Mouse (Mus musculus): ENCODE measurements around the gene Mapkap1.

The Mapkap1 gene

DNA sequence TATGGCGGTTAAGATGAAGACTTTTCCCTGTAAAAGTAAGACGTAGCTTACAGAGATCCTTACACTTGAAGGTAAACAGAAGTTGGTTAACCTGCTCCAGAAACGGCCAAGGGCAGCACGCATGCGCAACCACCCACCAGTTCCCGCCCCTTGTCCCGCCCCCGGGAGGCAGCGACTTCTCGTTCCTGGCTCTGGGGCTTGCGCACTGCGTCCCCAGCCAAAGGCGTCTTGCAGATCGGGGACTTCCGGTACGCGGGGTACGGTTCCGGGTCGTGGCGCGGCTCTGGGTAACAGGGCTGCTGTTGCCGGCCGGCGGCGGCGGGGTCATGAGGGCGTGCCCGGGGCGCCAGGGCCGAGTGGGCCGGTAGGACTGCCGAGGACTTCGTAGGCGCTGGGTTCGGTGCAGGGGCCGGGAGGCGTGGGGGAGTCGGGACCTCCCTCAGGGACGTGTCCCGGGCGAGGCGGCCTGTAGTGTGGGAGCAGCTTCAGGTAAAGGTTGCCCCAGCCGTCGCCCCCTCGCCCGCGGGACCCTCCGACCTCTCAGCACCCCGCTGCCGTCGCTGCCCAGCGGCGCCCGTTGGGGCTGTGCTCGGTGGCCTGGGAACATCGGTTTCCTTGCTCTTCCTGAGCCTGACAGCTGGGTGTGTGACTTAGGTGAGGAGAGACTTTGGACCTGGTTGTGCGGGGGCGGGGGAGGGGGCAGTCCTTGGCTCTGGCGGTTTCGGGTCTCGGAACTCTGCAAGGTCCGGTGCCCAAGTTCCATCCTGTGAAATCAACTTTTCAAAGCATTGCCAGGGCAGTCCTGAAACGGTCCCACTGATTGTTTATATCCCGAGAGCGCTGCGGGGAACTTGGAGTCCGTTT, at the start of gene Mapkap1:
Mapkap1 (plus strand) TSS at position 171 of the 864 bp plus-strand sequence.
- in situ Hi-C loops (cut with MboI, MseI), result loop anchor here in 1 of 2 experiments (25.0 kb wide), 1 partner anchor 480 kb away; no protein-coding TSS in a partner anchor

DNA sequence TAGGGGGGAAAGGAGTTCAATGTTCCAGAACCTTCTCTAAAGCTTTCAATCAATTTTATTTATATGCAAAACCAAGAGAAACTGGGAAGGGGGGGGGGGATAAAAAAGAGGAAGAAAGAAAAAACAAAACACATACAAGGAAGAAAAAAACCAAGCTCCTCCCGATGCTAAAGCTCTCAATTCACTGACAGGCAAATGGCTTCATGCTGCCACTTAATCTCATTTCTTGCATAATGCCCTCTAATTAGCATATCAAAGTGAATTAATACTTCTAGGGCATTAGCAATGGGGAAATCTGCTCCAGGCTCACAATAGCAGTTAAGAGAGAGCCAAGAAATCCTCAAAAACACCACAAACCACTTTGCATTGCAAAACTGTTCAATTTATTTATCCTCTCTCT, 42.9 kb upstream of the Mapkap1 start:
- in situ Hi-C loops (cut with MboI, MseI), result no loop called here

DNA sequence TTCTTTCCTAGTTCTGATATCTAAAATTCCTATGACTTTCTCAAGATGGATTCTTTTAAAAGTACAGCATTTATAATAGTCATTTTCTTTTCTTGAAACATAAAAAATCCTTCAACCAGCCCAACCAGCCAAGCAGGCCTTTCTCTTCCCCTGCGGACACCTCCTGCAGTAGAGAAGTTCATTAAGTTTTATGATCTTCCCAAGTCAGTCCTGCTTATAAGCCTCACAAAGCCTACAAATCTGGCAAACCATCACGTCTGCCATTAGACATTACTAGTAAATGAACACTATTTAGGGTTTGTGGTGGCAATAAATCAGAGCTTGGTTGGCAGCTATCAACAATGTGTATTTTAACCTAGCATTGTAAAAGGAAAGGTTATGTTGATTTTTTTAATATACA, 39.5 kb upstream of the Mapkap1 start:
- in situ Hi-C loops (cut with MboI, MseI), result no loop called here

DNA sequence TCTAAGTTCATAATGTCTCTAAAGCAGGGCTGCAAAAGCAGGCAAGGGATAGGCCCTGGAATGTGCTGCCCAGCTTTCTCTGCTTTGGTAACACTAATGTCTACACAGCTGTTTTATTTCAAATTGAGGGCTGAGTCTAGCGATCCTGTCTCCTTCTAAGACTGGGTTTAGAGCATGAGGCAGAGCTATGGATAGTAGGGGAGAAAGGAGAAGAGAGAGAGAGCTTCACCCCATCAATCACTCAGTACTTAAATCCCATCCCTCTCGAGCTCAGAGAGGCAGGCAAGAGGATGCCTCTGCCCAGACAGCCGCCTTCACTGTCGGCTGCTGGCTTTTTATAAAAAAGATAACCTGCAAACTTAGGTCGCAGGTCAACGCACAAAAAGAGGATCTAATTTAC, 38.2 kb upstream of the Mapkap1 start:
- in situ Hi-C loops (cut with MboI, MseI), result no loop called here

DNA sequence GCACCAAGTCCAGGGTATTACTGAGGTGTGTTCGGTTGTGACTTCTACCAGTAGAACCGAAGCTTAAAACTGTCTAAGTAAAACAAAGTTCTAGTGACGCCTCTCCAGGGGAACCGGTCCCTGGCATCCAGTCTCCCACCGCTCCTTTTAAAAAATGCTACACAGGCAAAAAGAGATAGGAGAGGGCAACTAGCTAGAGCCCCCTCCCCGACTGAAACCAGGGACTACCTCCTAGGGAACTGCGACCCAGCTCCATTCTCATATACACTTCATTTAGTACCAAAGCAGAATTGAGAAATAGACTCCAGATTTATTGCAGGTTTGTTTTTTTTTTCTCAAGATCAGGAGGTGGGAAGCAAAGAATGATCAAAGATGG, 36.2 kb upstream of the Mapkap1 start:
- in situ Hi-C loops (cut with MboI, MseI), result no loop called here

DNA sequence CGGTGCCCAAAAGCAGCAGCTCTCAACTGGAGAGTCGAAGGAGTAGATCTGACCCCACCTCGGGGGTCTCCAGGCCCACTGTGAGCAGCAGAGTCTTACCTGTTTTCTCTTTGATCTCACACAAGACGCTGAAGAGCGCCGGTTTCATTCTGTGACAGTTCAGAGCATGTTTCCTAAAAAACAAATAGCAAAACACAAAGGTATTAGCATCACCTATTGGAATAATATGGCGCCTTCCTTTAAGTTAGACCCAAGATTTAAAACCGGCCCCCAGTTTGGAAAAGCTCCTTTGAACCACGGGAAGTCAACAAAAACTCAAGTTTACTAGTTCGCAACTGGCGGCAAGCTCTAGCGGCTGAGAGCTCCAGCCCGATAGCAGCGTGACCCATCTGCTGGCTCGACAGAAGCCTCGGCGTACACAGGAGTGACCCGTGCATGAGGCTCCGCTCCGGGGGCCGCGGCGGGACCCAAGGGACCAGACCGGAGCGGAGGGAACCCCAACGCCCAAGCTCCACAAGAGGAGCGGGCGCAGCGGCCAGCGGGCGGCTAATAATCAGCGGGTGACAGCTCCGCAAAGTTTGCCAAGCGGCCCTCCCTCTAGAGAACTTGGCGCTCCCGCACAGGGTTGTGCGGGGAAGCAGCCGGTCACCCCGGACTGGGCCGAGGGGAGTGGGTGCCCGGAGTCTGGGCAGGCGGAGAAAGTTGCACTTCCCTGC, 35.7 kb upstream of the Mapkap1 start:
- in situ Hi-C loops (cut with MboI, MseI), result no loop called here

DNA sequence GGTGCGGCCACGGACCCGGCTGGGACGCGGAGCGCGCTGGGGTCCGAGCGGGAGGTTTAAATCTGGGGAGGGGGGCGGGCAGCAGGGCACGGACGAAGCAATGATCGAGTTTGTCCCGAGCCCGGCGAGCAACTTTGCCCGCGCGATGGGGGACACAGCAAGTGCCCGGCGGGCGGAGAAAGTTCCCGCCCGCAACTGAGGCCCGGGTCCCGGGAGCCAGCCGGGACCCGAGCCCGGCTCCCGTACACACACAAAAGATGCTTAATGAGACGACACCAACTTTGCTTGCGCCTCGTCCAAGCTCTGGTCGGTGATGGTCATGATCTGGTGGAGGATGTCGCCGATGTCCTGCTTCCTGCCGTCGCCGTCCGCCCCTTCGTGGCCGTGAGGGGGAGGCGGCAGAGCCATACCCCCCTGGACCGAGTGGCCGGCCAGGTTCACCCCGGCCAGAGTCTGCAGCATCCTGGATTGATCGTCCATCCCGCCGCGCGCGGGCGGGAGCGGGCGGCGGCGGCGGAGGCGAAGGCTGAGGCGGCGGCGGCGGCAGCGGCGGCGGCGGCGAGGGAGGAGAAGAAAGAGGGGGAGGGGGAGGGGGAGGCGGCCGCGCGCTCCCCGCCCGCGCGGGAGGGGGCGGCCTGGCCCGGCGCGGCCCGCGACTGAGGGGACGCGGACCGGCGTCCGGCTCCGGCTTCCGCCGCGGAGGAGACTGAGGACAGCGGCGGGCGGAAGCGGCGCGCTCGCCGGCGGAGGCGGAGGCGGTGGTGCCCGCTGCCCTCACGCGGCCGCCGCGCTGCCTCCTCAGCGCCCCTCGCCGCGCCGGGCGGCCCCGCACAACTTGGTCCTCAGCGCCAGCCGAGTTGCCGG, 34.9 kb upstream of the Mapkap1 start:
- in situ Hi-C loops (cut with MboI, MseI), result no loop called here

DNA sequence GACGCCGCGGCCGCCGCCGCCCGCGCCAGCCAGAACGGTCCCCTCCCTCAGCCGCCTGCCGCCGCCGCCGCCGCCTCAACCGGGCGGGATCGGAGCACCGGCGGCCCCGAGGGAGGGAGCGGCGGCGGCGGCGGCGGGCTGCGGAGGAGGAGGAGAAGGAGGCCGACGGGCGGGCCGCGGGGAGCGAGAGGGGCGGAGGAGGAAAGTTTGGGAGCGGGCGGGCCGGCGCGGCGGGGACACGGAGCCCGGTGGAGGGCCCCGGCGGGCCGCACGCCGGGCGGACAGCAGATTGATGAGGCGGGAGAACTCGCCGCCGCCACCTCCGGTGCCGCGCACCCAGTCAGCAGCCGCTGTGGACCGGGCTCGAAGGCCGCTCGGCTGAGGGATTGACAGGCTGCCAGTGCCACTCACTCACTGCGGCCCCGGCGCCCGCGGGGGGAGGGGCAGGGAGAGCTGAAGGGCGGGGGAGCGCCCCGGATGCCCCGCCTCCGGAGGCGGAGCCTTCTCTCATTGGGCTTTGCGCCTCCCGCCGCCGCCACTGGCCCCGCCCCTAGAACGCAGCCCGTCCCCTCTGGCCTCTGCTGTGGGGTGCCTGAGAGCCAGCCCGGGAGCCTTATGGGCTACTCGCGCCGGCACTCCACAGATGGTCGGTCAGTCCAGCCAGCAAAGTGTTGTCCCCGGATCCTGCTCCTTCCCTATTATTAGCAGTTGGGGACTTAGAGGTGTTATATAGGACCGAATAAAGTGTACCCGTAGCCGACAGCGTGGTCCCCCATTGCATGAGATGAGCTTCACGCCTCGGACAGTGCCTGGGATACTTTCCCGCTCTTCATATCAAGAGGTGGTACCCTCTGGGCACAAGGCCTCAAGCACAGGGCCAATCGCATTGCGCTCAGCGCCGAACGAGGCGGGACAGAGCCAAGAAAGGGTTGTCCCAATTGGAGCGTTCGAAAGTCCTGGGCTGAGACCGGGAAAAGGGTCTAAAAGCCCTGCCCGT, 34.0 kb upstream of the Mapkap1 start, which contains the start of gene Pbx3:
Pbx3 (minus strand) TSS at position 838 of the 997 bp plus-strand sequence.
- in situ Hi-C loops (cut with MboI, MseI), result no loop called here

DNA sequence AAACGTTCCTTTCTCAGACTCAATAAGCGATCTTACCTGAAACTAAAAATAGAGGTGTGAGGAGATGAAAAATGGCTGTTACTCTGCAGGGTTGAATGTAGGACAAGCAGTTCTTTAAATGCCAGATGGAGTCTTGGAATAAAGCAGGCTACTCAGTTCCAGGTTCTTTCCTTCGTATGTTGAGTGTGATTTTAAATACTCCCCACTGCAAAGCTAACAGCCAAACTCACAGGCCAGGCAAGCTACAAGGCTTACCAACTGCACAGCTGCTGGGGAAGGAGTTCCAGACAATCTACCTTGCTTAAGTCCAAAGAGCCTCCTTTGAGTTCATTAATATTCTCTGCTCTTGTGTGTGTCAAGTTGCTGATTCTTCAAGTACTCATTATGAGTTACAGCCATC, 32.7 kb upstream of the Mapkap1 start:
- in situ Hi-C loops (cut with MboI, MseI), result no loop called here

DNA sequence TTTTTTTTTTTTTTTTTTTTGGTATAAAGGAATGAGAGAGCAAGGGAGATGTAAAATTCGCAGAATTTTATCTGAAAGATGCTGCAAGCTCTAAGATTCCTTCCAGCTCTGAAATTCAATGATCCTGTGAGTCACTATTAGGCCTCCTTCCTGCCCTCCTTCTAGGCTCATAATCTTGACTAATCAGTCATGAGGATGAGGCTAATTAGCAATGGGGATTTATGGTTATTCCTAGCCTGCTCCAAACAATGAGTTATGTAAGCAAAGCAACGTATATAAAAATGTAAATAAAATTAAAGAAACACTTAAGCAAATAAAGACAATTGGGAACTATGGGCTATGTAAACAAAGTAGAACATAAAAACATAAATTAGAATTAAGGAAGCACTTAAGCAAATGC, 32.2 kb upstream of the Mapkap1 start:
- in situ Hi-C loops (cut with MboI, MseI), result no loop called here

DNA sequence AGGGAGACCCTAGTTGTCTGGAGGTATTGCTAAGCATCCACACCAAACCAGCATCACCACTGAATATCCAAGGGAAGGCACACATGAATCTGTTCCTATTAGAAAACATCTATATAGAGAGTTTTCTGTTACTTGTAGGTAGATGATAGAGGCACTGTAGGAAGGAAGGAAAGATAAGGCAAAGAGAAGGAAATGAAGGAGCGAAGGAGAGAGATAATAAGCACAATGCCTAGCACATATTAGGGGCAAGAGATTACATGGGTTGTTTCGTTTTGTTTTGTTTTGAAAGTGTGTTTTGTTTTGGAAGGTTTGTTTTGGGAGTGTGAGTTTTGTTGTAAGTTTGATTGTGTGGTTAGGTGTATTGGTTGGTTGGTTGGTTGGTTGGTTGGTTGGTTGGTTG, 27.6 kb upstream of the Mapkap1 start:
- in situ Hi-C loops (cut with MboI, MseI), result no loop called here

DNA sequence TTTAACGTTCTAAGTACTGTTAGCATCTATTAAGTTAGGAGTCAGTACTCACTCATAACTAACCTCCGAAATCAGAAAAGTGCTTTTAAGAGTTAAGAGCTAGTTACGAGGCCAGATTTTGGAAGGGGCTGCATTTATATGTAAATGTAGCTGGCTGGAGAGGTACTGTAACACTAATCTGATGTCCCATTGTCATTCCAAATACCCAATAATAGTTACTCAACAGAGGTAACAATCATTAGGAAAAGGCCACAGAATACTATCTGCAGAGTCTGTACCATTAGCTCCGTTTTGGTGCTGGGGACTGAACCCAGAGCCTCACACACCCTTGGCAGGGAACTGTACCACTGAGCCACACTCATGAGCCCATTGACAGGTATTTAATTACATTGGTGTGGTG, 7.0 kb upstream of the Mapkap1 start:
- in situ Hi-C loops (cut with MboI, MseI), result no loop called here

DNA sequence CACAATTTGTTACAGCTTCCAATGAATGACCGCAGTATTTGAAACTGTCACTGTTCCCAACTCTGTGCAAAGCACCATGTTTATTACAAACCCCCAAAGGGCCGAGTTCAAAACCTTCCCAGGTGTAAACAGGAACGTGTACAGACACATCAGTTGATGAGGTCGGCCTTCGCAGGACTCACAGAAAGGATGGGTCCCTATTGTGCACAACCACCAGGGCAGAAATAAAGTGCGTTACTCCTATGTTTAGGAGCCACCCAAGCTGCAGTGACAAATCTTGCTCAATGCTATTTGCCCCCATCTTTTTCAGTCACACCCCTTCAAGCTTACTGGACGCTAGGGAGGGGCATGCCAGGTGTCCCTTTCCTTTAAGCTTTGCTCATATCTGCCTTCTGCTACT, 1.0 kb downstream of the Mapkap1 start:
- in situ Hi-C loops (cut with MboI, MseI), result loop anchor here in 1 of 2 experiments (25.0 kb wide), 1 partner anchor 480 kb away; no protein-coding TSS in a partner anchor

DNA sequence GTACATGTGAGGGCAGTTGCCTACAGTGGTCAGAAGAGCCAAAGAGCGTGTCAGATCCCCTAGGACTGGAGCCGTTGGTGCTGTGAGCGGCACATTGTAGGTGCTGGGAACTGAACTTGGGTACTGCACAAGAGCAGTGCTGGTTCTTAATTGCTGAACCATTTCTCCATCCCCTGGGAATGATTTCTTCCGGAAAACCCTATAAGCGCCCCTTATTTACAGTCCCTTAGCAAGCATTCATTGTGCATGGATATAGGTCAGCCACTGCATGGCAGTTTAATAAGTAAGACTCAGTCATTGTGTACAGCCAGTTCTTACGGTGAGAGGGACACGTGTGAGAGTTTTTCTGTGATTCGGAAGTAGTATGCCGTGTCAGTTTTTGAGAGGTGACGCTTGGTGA, 1.8 kb downstream of the Mapkap1 start:
- in situ Hi-C loops (cut with MboI, MseI), result loop anchor here in 1 of 2 experiments (25.0 kb wide), 1 partner anchor 479 kb away; no protein-coding TSS in a partner anchor

DNA sequence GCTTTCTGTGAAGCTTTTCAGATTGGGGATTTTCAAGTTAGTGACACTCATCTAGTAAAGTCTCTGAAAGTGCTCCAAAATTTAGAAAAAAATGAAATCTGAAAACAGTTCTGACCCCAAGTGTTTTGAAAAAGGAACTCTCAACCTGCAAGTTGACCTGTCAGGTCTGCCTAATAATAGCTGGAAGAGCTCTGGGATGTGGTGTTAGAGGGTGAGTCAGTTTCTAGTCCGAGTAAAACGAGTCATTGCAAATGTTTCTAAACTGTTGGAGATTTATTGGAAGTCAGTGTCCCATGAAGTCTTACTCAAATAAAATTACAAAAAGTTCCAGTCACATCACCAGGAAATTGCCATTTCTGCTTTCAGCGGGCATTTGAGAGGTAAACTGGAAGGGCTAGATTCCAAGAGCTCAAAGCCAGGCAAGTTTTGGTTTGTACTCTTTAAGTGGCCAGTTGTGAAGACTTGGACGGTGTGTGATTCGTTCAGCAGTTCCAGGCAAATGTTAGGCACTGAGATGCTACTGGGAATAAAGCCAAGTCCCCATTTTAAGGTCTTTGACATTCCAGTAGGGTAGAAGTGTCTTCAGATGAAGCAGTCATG, 3.3 kb downstream of the Mapkap1 start:
- in situ Hi-C loops (cut with MboI, MseI), result loop anchor here in 1 of 2 experiments (25.0 kb wide), 1 partner anchor 477 kb away; no protein-coding TSS in a partner anchor

DNA sequence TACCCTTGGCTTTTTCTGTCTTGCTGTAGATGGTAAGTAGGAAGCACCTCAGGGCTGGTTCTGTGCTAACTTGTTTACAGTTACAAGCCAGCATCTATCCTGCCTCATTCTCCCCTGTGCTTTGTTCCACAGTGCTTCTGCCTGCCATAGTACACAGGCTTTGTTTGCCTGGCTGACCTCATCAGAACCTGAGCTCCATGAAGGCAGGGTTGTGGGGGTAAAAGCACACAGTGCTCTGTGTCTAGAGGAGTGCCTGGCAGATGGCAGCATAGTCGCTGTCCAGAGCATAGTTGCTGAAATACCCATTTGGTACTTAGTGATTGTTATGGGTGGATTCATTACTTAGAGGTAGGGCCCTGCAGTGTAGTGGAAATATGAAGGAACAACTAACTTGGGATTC, 13.7 kb downstream of the Mapkap1 start:
- in situ Hi-C loops (cut with MboI, MseI), result loop anchor here in 1 of 2 experiments (25.0 kb wide), 1 partner anchor 467 kb away; no protein-coding TSS in a partner anchor

DNA sequence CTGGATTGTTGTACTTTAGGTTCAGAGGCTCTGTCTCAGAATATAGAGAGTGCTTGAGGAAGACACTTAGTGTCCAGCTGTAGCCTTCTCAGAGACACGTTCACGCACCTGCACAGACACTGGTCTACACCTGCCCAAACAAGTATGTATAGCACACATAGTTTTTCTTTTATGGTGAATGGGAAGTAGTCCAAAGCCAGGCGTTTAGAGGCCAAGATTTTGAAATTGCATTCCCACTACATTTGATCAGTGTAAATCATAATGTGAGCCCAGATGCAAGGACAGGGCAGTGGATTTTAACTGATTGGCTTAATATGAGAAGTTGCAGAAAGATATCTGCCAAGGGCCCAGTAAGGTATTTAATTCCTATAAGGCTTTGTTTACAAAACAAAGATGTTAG, 17.6 kb downstream of the Mapkap1 start:
- in situ Hi-C loops (cut with MboI, MseI), result loop anchor here in 1 of 2 experiments (25.0 kb wide), 1 partner anchor 463 kb away; no protein-coding TSS in a partner anchor

DNA sequence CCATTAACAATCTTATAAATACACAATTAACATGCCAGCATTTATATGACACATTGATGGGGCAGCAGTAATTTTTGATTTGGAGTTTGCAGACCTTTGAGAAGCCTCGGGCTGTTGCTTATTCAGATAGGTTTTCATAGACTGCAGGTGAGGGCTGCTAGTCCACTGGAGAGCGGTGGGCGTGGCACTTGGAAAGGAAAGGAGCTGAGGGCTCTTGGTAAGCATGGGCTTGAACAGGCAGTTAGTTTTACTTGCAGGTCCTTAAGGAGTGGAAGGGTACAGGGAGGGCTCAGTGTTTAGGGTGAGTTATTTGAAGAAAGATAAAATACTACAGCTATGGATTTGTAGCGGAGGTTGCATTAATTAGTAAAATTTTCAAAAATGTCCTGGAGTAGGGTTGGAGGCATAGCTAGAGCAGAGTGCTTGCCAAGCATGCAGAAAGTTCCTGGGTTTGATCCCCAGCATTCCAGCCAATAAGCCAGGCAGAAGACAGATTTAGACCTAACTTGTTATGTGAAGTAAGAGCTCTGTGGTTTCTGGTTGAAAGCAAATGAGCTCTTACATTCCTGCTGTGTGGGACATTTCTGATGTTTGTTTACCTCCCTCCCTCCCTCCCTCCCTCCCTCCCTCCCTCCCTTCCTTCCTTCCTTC, 19.1 kb downstream of the Mapkap1 start:
- in situ Hi-C loops (cut with MboI, MseI), result no loop called here

DNA sequence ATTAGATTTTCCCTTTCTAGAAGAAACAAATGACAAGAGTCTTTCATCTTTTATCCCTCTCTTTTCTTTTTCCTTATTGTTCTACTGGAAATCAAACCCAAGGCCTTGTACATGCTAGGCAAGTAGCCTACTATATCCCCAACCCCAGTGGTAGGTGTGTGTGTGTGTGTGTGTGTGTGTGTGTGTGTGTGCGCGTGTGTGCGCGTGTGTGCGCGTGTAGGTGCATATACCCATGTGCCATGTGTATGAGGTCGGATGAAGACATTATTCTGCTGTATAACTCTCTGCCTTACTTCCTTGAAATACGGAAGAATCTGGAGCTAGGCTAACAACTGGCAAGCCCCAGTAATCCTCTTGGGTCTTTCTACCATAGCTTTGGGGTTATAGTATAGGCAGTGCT, 24.1 kb downstream of the Mapkap1 start:
- in situ Hi-C loops (cut with MboI, MseI), result no loop called here

Measured in T-helper 17 cell (primary cell).